Mouse (Mus musculus) midbrain, embryonic 14.5 days (tissue): ENCODE data around the gene Lama1. TPM values are rescaled to one million over a fixed set of nuclear protein-coding genes. Genes with fewer than 3 reads are reported as not detected.

Experiments used
- ATAC-seq: fragments of 200-750 bp; cut with Nextera tagmentation; 2 replicates; pipeline ENCODE4 v1.8.0; 2017; ENCODE audit warnings: moderate number of reproducible peaks, moderate library complexity; ENCODE audit not compliant: low FRiP score, low TSS enrichment
- DNase-seq: peaks from one replicate; pipeline ENCODE4 v3.0.0-alpha.2; 2015
- H3K27ac ChIP-seq: fragments of 300-500 bp; sonication (generic); replicated peaks from 2 replicates; pipeline ENCODE4 v1.5.1; 2014; ENCODE audit warnings: mild to moderate bottlenecking, low read depth, low read length, moderate library complexity
- H3K27me3 ChIP-seq: fragments of 300-500 bp; sonication (generic); 2 replicates; pipeline ENCODE4 v1.6.1; 2014; ENCODE audit warnings: low read length, control low read depth, mixed read lengths; ENCODE audit not compliant: control insufficient read depth, insufficient read depth
- H3K36me3 ChIP-seq: fragments of 300-500 bp; sonication (generic); 2 replicates; pipeline ENCODE4 v1.6.1; 2014; ENCODE audit warnings: low read length, control low read depth; ENCODE audit not compliant: control insufficient read depth, insufficient read depth
- H3K4me1 ChIP-seq: fragments of 300-500 bp; sonication (generic); 2 replicates; pipeline ENCODE4 v1.6.1; 2014; ENCODE audit warnings: mild to moderate bottlenecking, antibody characterized with exemption, low read length, control low read depth; ENCODE audit not compliant: control insufficient read depth, insufficient read depth
- H3K4me2 ChIP-seq: fragments of 300-500 bp; sonication (generic); 2 replicates; pipeline ENCODE4 v1.6.1; 2014; ENCODE audit warnings: mild to moderate bottlenecking, low read length, moderate library complexity
- H3K4me3 ChIP-seq: fragments of 300-500 bp; sonication (generic); replicated peaks from 2 replicates; pipeline ENCODE4 v1.5.1; 2014; ENCODE audit warnings: low read depth, low read length
- H3K9ac ChIP-seq: fragments of 300-500 bp; sonication (generic); replicated peaks from 2 replicates; pipeline ENCODE4 v1.6.1; 2014; ENCODE audit warnings: mild to moderate bottlenecking, low read length, moderate library complexity
- H3K9me3 ChIP-seq: fragments of 300-500 bp; sonication (generic); 2 replicates; pipeline ENCODE4 v1.6.1; 2016; ENCODE audit warnings: low read length, control low read depth, mixed read lengths; ENCODE audit not compliant: control insufficient read depth
- WGBS: fragments of 180-500 bp; shearing (Covaris S2); extraction: QIAGEN DNeasy Blood & Tissue Kit; methylation state at CpG from one replicate; pipeline ENCODE4 v1.1.7; 2014; 5-methylcytosine and 5-hydroxymethylcytosine counted together
- polyA plus RNA-seq: library from polyadenylated mRNA; unstranded; fragments of >200 nt; fragmentation: Nextera tagmentation; extraction: Ambion mirVana; gene quantifications from 2 replicates; pipeline ENCODE4 v1.2.1, GENCODE M21; 2014

The Lama1 gene
- polyA plus RNA-seq, 1 experiment from 2014 or later, result 10.1 TPM

GRCm38 (mm10) chr17:67707793-67708364, 10.8 kb downstream of the Lama1 start:
- 85% methylated on average over 13 of the region's 13 CpGs for WGBS
- H3K4me2 ChIP-seq, result no peak overlapping the region
- H3K27me3 ChIP-seq, result no peaks in the 10 kb centered on the region
- no peak overlapping the region for H3K9ac ChIP-seq
- no peaks in the 10 kb centered on the region for H3K36me3 ChIP-seq
- DNase-seq, result no peak
- 0 out of 2 replicates have a peak overlapping the region, but pooled peaks have one; percentile 8 for H3K27ac ChIP-seq
- ATAC-seq, result no peak
- H3K9me3 ChIP-seq, result no peaks in the 10 kb centered on the region
- no peak overlapping the region for H3K4me3 ChIP-seq
- H3K4me1 ChIP-seq, result no peaks in the 10 kb centered on the region

- DNase-seq, result peak; percentile 36
- no peak for ATAC-seq
- H3K4me1 ChIP-seq, result no peaks in the 10 kb centered on the region
- 54% methylated on average over 6 of the region's 6 CpGs for WGBS
- no peak overlapping the region for H3K4me3 ChIP-seq
- H3K27ac ChIP-seq, result no peak overlapping the region
- H3K9ac ChIP-seq, result no peak overlapping the region
- H3K9me3 ChIP-seq, result no peaks in the 10 kb centered on the region
- H3K4me2 ChIP-seq, result no peak overlapping the region
- no peaks in the 10 kb centered on the region for H3K27me3 ChIP-seq
- H3K36me3 ChIP-seq, result no peaks in the 10 kb centered on the region
Observed at GRCm38 (mm10) chr17:67710377-67710781, 13.3 kb downstream of the Lama1 start.

- Histone ChIP-seq H3K4me2 (no peak overlapping the region), H3K4me3 (no peak overlapping the region), H3K27me3 (no peaks in the 10 kb centered on the region), H3K9ac (no peak overlapping the region), H3K27ac (no peak overlapping the region), H3K4me1 (no peaks in the 10 kb centered on the region), H3K9me3 (no peaks in the 10 kb centered on the region), H3K36me3 (no peaks in the 10 kb centered on the region)
- no peak for ATAC-seq
- 66% methylated on average over 4 of the region's 4 CpGs for WGBS
- no peak for DNase-seq
Observed at GRCm38 (mm10) chr17:67711361-67711760, 14.3 kb downstream of the Lama1 start.

- 77% methylated on average over 7 of the region's 7 CpGs for WGBS
- H3K9ac ChIP-seq, result no peak overlapping the region
- ATAC-seq, result no peak
- H3K27ac ChIP-seq, result no peak overlapping the region
- DNase-seq, result no peak
- H3K4me1 ChIP-seq, result no peaks in the 10 kb centered on the region
- no peak overlapping the region for H3K4me2 ChIP-seq
- no peaks in the 10 kb centered on the region for H3K27me3 ChIP-seq
- no peak overlapping the region for H3K4me3 ChIP-seq
- H3K36me3 ChIP-seq, result 0 out of 2 replicates have a peak, but pooled peaks cover 3% of the 10 kb centered on the region
- no peaks in the 10 kb centered on the region for H3K9me3 ChIP-seq
Observed at GRCm38 (mm10) chr17:67712929-67713328, 15.9 kb downstream of the Lama1 start.

GRCm38 (mm10) chr17:67715466-67715865, 18.4 kb downstream of the Lama1 start:
- H3K36me3 ChIP-seq, result 0 out of 2 replicates have a peak, but pooled peaks cover 3% of the 10 kb centered on the region
- ATAC-seq (no peak), DNase-seq (peak; percentile 39)
- H3K27ac ChIP-seq, result no peak overlapping the region
- H3K4me3 ChIP-seq, result no peak overlapping the region
- 0 out of 2 replicates have a peak overlapping the region, but pooled peaks have one; percentile 9 for H3K9ac ChIP-seq
- WGBS, result 74% methylated on average over 19 of the region's 19 CpGs
- no peaks in the 10 kb centered on the region for H3K27me3 ChIP-seq
- H3K4me1 ChIP-seq, result no peaks in the 10 kb centered on the region
- peak overlapping the region; percentile 30; the same call in 1 of the 2 replicates for H3K4me2 ChIP-seq
- H3K9me3 ChIP-seq, result no peaks in the 10 kb centered on the region

GRCm38 (mm10) chr17:67722055-67722454, 25.0 kb downstream of the Lama1 start:
- Histone ChIP-seq H3K9ac (no peak overlapping the region), H3K4me3 (no peak overlapping the region), H3K4me2 (no peak overlapping the region), H3K27ac (no peak overlapping the region), H3K36me3 (no peaks in the 10 kb centered on the region), H3K9me3 (no peaks in the 10 kb centered on the region), H3K4me1 (no peaks in the 10 kb centered on the region), H3K27me3 (no peaks in the 10 kb centered on the region)
- 61% methylated on average over 7 of the region's 7 CpGs for WGBS
- ATAC-seq, result no peak
- no peak for DNase-seq

GRCm38 (mm10) chr17:67722578-67722977, 25.5 kb downstream of the Lama1 start:
- Histone ChIP-seq H3K36me3 (no peaks in the 10 kb centered on the region), H3K9me3 (no peaks in the 10 kb centered on the region), H3K9ac (no peak overlapping the region), H3K4me1 (no peaks in the 10 kb centered on the region), H3K4me2 (no peak overlapping the region), H3K4me3 (no peak overlapping the region), H3K27me3 (no peaks in the 10 kb centered on the region), H3K27ac (no peak overlapping the region)
- ATAC-seq, result no peak
- WGBS, result 93% methylated on average over 1 of the region's 1 CpGs
- DNase-seq, result no peak

- H3K4me3 ChIP-seq, result no peak overlapping the region
- H3K27ac ChIP-seq, result no peak overlapping the region
- H3K9ac ChIP-seq, result no peak overlapping the region
- DNase-seq (no peak), ATAC-seq (no peak)
- H3K27me3 ChIP-seq, result no peaks in the 10 kb centered on the region
- no peaks in the 10 kb centered on the region for H3K9me3 ChIP-seq
- no peak overlapping the region for H3K4me2 ChIP-seq
- no peaks in the 10 kb centered on the region for H3K4me1 ChIP-seq
- WGBS, result 79% methylated on average over 14 of the region's 14 CpGs
- H3K36me3 ChIP-seq, result no peaks in the 10 kb centered on the region
Observed at GRCm38 (mm10) chr17:67723175-67724067, 26.4 kb downstream of the Lama1 start.
